In genomic region chr11:32320507-32321195, GRCm38 (mm10) we compare ENCODE assay signal across 1 mouse cellular context.
TF ChIP-seq lines count a peak whose summit lies in the region.

No protein-coding gene starts in this region.

TF ChIP-seq in myocyte, 11 proteins besides CTCF, POLR2A, EP300 and RAD21:
- TF ChIP-seq TCF3 (IDR thresholded peaks at IDR 0.05; ENCODE audit: insufficient read length, low read depth) (no peak), CEBPB (IDR thresholded peaks at IDR 0.05; ENCODE audit: insufficient read depth, poor library complexity, severe bottlenecking) (no peak), TCF12 (IDR thresholded peaks at IDR 0.05; ENCODE audit: insufficient read depth, poor library complexity, severe bottlenecking) (no peak), MYOD1 (IDR thresholded peaks at IDR 0.05; ENCODE audit: control insufficient read depth in 1 of 3, insufficient read length in 2 of 3, low read depth in 2 of 3) (peak in 2 of 3 experiments; percentile 86 to 93), MYOG (IDR thresholded peaks at IDR 0.05; ENCODE audit: control insufficient read depth in 1 of 3, insufficient read depth in 1 of 3, insufficient read length in 2 of 3, low read depth in 2 of 3) (peak in 2 of 3 experiments; percentile 47 to 72), USF1 (IDR thresholded peaks at IDR 0.05; ENCODE audit: low read depth) (no peak), REST (IDR thresholded peaks at IDR 0.05; ENCODE audit: insufficient read depth, insufficient read length) (no peak), MAX (IDR thresholded peaks at IDR 0.05; ENCODE audit: low read depth) (no peak), POLR2AphosphoS2 (IDR thresholded peaks at IDR 0.05; ENCODE audit: insufficient read length, low read depth) (no peak), SRF (IDR thresholded peaks at IDR 0.05; ENCODE audit: control insufficient read depth, insufficient read length, low read depth) (no peak), E2F4 (IDR thresholded peaks at IDR 0.05; ENCODE audit: insufficient read depth) (no peak)
